Mouse (Mus musculus) kidney, embryonic 16.5 days (tissue): Measurements from ENCODE around the gene Gnas. TPM values are rescaled to one million over a fixed set of nuclear protein-coding genes. Genes with fewer than 3 reads are reported as not detected.

ENCODE experiments used
- ATAC-seq: fragments of 200-750 bp; cut with Nextera tagmentation; 2 replicates; pipeline ENCODE4 v1.8.0; 2017; ENCODE audit warnings: moderate TSS enrichment; ENCODE audit not compliant: low FRiP score, low TSS enrichment
- H3K27ac ChIP-seq: fragments of 300-500 bp; sonication (generic); 2 replicates; pipeline ENCODE4 v1.5.1; 2014; ENCODE audit warnings: low read length
- H3K27me3 ChIP-seq: fragments of 300-500 bp; sonication (generic); 2 replicates; pipeline ENCODE4 v1.6.1; 2014; ENCODE audit warnings: low read length, control low read depth, mixed read lengths; ENCODE audit not compliant: insufficient read depth
- H3K36me3 ChIP-seq: fragments of 300-500 bp; sonication (generic); 2 replicates; pipeline ENCODE4 v1.6.1; 2014; ENCODE audit warnings: low read length, control low read depth, mixed read lengths; ENCODE audit not compliant: insufficient read depth
- H3K4me1 ChIP-seq: fragments of 300-500 bp; sonication (generic); 2 replicates; pipeline ENCODE4 v1.6.1; 2014; ENCODE audit warnings: low read length, control low read depth, mixed read lengths; ENCODE audit not compliant: insufficient read depth
- H3K4me2 ChIP-seq: fragments of 300-500 bp; sonication (generic); replicated peaks from 2 replicates; pipeline ENCODE4 v1.6.1; 2014; ENCODE audit warnings: low read depth, low read length
- H3K4me3 ChIP-seq: fragments of 300-500 bp; sonication (generic); 2 replicates; pipeline ENCODE4 v1.5.1; 2014; ENCODE audit warnings: mild to moderate bottlenecking, low read length
- H3K9ac ChIP-seq: fragments of 300-500 bp; sonication (generic); replicated peaks from 2 replicates; pipeline ENCODE4 v1.6.1; 2014; ENCODE audit warnings: low read length
- H3K9me3 ChIP-seq: fragments of 300-500 bp; sonication (generic); 2 replicates; pipeline ENCODE4 v1.6.1; 2016; ENCODE audit warnings: low read length, control low read depth
- WGBS: fragments of 180-500 bp; shearing (Covaris S2); extraction: QIAGEN DNeasy Blood & Tissue Kit; methylation state at CpG from one replicate; pipeline ENCODE4 v1.1.7; 2014; 5-methylcytosine and 5-hydroxymethylcytosine counted together
- polyA plus RNA-seq: library from polyadenylated mRNA; unstranded; fragments of >200 nt; fragmentation: Nextera tagmentation; extraction: Ambion mirVana; gene quantifications from 2 replicates; pipeline ENCODE4 v1.2.1, GENCODE M21; 2015

Gnas gene
- polyA plus RNA-seq: 743 and 1,325 TPM in 2 replicates

- 45% methylated on average over 19 of the region's 19 CpGs for WGBS
- H3K27ac ChIP-seq: no peak within 1 kb of the TSS
These were observed at the start of gene Gnas for GRCm38 (mm10) chr2:174284011-174284410. Gene Gnas, plus strand, starts transcription at chr2:174284320.

DNA sequence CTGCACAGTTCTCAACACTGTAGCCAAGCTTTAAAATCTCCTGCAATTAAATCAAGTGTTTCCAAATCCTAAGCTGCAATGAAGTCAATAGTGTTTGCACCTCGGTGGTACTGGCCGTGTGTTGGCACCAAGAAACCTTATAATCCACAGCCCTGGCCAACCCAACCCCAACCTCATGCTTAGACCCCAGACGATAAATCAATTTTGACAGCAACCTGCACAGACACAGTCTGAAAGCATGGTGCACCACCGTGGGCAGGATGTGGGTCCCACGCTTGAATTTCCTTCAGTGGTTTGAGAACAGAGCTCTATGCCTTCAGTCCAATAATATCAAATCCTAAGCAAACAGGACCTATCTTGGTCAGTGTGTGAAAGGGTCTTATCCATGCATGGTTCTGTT lies 41.7 kb upstream of the Gnas start:
- ATAC-seq: no peak
- Histone ChIP-seq H3K4me2 (no peak overlapping the region), H3K9ac (no peak overlapping the region), H3K36me3 (no peaks in the 10 kb centered on the region), H3K27ac (no peak overlapping the region), H3K4me1 (no peaks in the 10 kb centered on the region), H3K4me3 (no peak overlapping the region), H3K27me3 (no peaks in the 10 kb centered on the region), H3K9me3 (peaks cover 5% of the 10 kb centered on the region)
- WGBS: 82% methylated on average over 5 of the region's 5 CpGs

More at GRCm38 (mm10) chr2:174284011-174284410, at the start of gene Gnas:
- peaks cover 34% of the 10 kb centered on the region for H3K9me3 ChIP-seq
- peaks cover 49% of the 10 kb centered on the region for H3K27me3 ChIP-seq
- no peak within 1 kb of the TSS; the same call in 1 of the 2 replicates for H3K9ac ChIP-seq
- H3K4me3 ChIP-seq: peak within 1 kb of the TSS; percentile 37
- peaks cover 80% of the 10 kb centered on the region for H3K36me3 ChIP-seq
- H3K4me1 ChIP-seq: 0 out of 2 replicates have a peak, but pooled peaks cover 7% of the 10 kb centered on the region
- peak within 1 kb of the TSS; percentile 51 for H3K4me2 ChIP-seq
- ATAC-seq: peak; percentile 63

GRCm38 (mm10) chr2:174251963-174252362 lies 32.2 kb upstream of the Gnas start:
- Histone ChIP-seq H3K4me1 (no peaks in the 10 kb centered on the region), H3K9me3 (no peaks in the 10 kb centered on the region), H3K27ac (no peak overlapping the region), H3K4me2 (no peak overlapping the region), H3K9ac (no peak overlapping the region), H3K4me3 (no peak overlapping the region), H3K36me3 (no peaks in the 10 kb centered on the region), H3K27me3 (no peaks in the 10 kb centered on the region)
- ATAC-seq: no peak

DNA sequence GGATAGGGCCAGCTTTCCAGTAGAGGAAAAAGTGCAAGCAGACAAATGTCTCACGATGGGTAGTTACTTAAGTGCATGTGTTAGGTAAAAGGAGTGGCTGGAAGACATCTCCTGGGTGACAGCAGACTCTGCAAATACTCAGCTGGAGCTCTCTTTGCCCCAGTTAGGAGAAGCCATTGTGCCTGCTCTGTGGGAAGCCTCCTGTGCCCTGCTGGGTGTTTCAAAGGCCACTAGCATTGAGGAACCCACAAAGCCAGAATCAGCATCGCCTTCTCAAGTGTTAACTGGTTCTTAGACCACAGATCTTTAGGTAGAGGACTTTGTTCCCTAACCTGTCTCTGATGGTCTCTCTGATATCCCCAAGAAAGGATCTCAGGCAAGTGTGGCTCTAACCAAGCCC lies 26.8 kb upstream of the Gnas start:
- H3K4me2 ChIP-seq: no peak overlapping the region
- no peaks in the 10 kb centered on the region for H3K27me3 ChIP-seq
- 47% methylated on average over 2 of the region's 2 CpGs for WGBS
- H3K4me3 ChIP-seq: no peak overlapping the region
- no peaks in the 10 kb centered on the region for H3K4me1 ChIP-seq
- no peaks in the 10 kb centered on the region for H3K36me3 ChIP-seq
- no peak overlapping the region for H3K27ac ChIP-seq
- no peak overlapping the region for H3K9ac ChIP-seq
- H3K9me3 ChIP-seq: no peaks in the 10 kb centered on the region
- ATAC-seq: no peak

- ATAC-seq: no peak
- no peak overlapping the region for H3K9ac ChIP-seq
- 11% methylated on average over 3 of the region's 3 CpGs for WGBS
- no peak overlapping the region for H3K4me2 ChIP-seq
- H3K36me3 ChIP-seq: no peaks in the 10 kb centered on the region
- no peaks in the 10 kb centered on the region for H3K27me3 ChIP-seq
- H3K27ac ChIP-seq: no peak overlapping the region
- no peak overlapping the region for H3K4me3 ChIP-seq
- H3K4me1 ChIP-seq: no peaks in the 10 kb centered on the region
- no peaks in the 10 kb centered on the region for H3K9me3 ChIP-seq
These were observed 24.1 kb upstream of the Gnas start for GRCm38 (mm10) chr2:174260004-174260403.

DNA sequence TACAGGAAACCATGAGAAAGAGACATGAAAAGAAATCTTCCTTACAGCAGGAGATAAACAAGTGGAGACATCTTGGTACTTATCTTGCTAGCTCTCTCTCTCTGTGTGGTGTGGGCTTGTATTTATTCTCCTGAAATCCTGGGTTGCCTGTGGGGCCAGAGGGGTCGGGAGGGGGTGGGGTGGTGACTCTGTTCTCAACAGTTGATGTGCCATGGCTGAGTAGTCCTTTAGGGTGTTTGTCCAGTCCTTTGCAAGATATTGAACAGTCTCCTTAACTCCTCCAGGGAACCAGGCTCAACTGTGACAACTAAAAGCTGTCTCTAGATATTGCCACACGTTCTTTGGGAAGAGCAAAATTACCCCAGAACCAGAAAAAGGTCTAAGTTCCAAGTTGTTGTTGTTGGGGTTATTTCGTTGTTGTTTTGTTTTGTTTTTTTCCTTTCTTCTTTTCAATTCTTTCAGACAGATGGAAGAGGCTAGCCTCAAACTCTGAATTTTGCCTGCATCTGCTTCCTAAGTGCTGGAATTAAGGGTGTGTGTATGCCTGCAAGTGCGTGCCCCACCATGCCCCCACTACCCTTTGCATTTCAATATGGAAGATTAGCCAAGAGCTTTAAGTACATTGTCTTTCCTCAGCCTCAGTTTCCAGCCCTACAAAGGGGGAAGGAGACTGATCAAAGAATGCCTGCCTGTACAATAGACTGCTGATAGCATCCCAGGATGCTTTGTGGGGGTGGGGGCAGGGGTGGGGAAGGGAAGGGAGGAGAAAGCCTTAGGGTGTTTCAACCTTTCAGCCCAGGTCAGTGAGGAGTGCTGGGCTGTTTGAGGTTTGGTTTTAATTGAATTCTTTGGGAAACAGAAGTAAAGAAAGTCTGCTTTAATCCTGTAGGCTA lies 23.0 kb upstream of the Gnas start:
- no peak for ATAC-seq
- 30% methylated on average over 4 of the region's 4 CpGs for WGBS
- no peak overlapping the region for H3K4me2 ChIP-seq
- H3K9ac ChIP-seq: no peak overlapping the region
- no peaks in the 10 kb centered on the region for H3K4me1 ChIP-seq
- H3K27me3 ChIP-seq: no peaks in the 10 kb centered on the region
- no peak overlapping the region for H3K27ac ChIP-seq
- 0 out of 2 replicates have a peak, but pooled peaks cover 4% of the 10 kb centered on the region for H3K36me3 ChIP-seq
- no peaks in the 10 kb centered on the region for H3K9me3 ChIP-seq
- no peak overlapping the region for H3K4me3 ChIP-seq

GRCm38 (mm10) chr2:174261801-174262200 lies 22.3 kb upstream of the Gnas start:
- no peak for ATAC-seq

GRCm38 (mm10) chr2:174263110-174263815 lies 20.9 kb upstream of the Gnas start:
- Histone ChIP-seq H3K36me3 (0 out of 2 replicates have a peak, but pooled peaks cover 10% of the 10 kb centered on the region), H3K4me1 (no peaks in the 10 kb centered on the region), H3K4me2 (no peak overlapping the region), H3K27me3 (no peaks in the 10 kb centered on the region), H3K9ac (no peak overlapping the region), H3K9me3 (no peaks in the 10 kb centered on the region), H3K27ac (no peak overlapping the region), H3K4me3 (no peak overlapping the region)
- 0 out of 2 replicates have a peak, but pooled peaks have one; percentile 33 for ATAC-seq
- WGBS: 50% methylated on average over 5 of the region's 5 CpGs

More at GRCm38 (mm10) chr2:174261801-174262200, 22.3 kb upstream of the Gnas start:
- Histone ChIP-seq H3K36me3 (0 out of 2 replicates have a peak, but pooled peaks cover 6% of the 10 kb centered on the region), H3K4me1 (no peaks in the 10 kb centered on the region), H3K27ac (no peak overlapping the region), H3K27me3 (no peaks in the 10 kb centered on the region), H3K4me2 (no peak overlapping the region), H3K9me3 (no peaks in the 10 kb centered on the region), H3K9ac (no peak overlapping the region), H3K4me3 (no peak overlapping the region)
- 58% methylated on average over 6 of the region's 6 CpGs for WGBS

DNA sequence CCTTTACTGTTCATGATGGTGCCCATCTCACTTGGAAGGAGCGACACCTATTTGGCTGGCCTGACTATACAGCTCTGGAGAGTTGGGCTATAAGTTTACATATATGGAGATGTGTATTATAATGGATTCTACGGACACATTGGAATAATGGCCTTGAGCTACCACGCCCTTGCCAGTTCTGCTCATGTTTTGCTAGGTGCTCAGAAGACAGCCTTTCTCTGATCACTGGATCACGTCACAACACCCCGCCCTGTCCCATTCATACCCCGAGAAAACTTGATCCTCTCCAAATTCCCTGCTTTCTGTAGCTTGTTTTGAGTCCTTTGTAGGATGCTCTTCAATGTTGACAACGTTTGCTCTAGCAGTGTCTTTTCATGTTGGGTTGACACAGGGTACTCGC lies 19.9 kb upstream of the Gnas start:
- H3K36me3 ChIP-seq: peaks cover 13% of the 10 kb centered on the region; the same call in 1 of the 2 replicates
- WGBS: 89% methylated on average over 8 of the region's 8 CpGs
- no peak for ATAC-seq

More for the DNA sequence above, 19.9 kb upstream of the Gnas start:
- Histone ChIP-seq H3K4me3 (no peak overlapping the region), H3K9ac (no peak overlapping the region), H3K4me2 (no peak overlapping the region), H3K27ac (no peak overlapping the region), H3K4me1 (no peaks in the 10 kb centered on the region), H3K9me3 (no peaks in the 10 kb centered on the region), H3K27me3 (no peaks in the 10 kb centered on the region)
